Mouse (Mus musculus) heart, embryonic 12.5 days (tissue): ENCODE results near the gene Samt3. TPM values are rescaled to one million over a fixed set of nuclear protein-coding genes. Genes with fewer than 3 reads are reported as not detected.

Source experiments
- ATAC-seq: fragments of 200-750 bp; cut with Nextera tagmentation; 2 replicates; pipeline ENCODE4 v1.8.0; 2017; ENCODE audit warnings: moderate TSS enrichment, moderate library complexity; ENCODE audit not compliant: insufficient number of reproducible peaks, low FRiP score
- H3K27ac ChIP-seq: fragments of 300-500 bp; sonication (generic); 2 replicates; pipeline ENCODE4 v1.5.1; 2016; ENCODE audit warnings: mild to moderate bottlenecking, moderate library complexity; ENCODE audit not compliant: poor library complexity, severe bottlenecking
- H3K27me3 ChIP-seq: fragments of 300-500 bp; sonication (generic); replicated peaks from 2 replicates; pipeline ENCODE4 v1.6.1; 2016; ENCODE audit warnings: mild to moderate bottlenecking, moderate library complexity
- H3K36me3 ChIP-seq: fragments of 300-500 bp; sonication (generic); 2 replicates; pipeline ENCODE4 v1.6.1; 2016; ENCODE audit warnings: mild to moderate bottlenecking, moderate library complexity
- H3K4me1 ChIP-seq: fragments of 300-500 bp; sonication (generic); replicated peaks from 2 replicates; pipeline ENCODE4 v1.6.1; 2016; ENCODE audit warnings: mild to moderate bottlenecking
- H3K4me2 ChIP-seq: fragments of 300-500 bp; sonication (generic); 2 replicates; pipeline ENCODE4 v1.6.1; 2016; ENCODE audit warnings: mild to moderate bottlenecking, moderate library complexity
- H3K4me3 ChIP-seq: fragments of 300-500 bp; sonication (generic); 2 replicates; pipeline ENCODE4 v1.5.1; 2016; ENCODE audit warnings: mild to moderate bottlenecking
- H3K9ac ChIP-seq: fragments of 300-500 bp; sonication (generic); 2 replicates; pipeline ENCODE4 v1.6.1; 2016; ENCODE audit warnings: mild to moderate bottlenecking, moderate library complexity
- H3K9me3 ChIP-seq: fragments of 300-500 bp; sonication (generic); replicated peaks from 2 replicates; pipeline ENCODE4 v1.6.1; 2016; ENCODE audit warnings: mild to moderate bottlenecking, moderate library complexity
- WGBS: fragments of 180-500 bp; shearing (Covaris S2); methylation state at CpG from one replicate; pipeline ENCODE4 v1.1.7; 2016; 5-methylcytosine and 5-hydroxymethylcytosine counted together
- polyA plus RNA-seq: library from polyadenylated mRNA; unstranded; fragments of >200 nt; fragmentation: Nextera tagmentation; extraction: Ambion mirVana; gene quantifications from 2 replicates; pipeline ENCODE4 v1.2.1, GENCODE M21; 2016

Samt3 gene
- polyA plus RNA-seq = not detected in 2 replicates

- no peak within 1 kb of the TSS for H3K9ac ChIP-seq
- no peak within 1 kb of the TSS for H3K4me2 ChIP-seq
- no peaks in the 10 kb centered on the region for H3K36me3 ChIP-seq
- no peak for ATAC-seq
- H3K27ac ChIP-seq = no peak within 1 kb of the TSS
- no peaks in the 10 kb centered on the region for H3K9me3 ChIP-seq
- no peak within 1 kb of the TSS for H3K4me3 ChIP-seq
- no peaks in the 10 kb centered on the region for H3K27me3 ChIP-seq
- H3K4me1 ChIP-seq = no peaks in the 10 kb centered on the region
These were observed at the start of gene Samt3 for GRCm38 (mm10) chrX:86043899-86044298. Gene Samt3, plus strand, starts transcription at chrX:86044199.

DNA sequence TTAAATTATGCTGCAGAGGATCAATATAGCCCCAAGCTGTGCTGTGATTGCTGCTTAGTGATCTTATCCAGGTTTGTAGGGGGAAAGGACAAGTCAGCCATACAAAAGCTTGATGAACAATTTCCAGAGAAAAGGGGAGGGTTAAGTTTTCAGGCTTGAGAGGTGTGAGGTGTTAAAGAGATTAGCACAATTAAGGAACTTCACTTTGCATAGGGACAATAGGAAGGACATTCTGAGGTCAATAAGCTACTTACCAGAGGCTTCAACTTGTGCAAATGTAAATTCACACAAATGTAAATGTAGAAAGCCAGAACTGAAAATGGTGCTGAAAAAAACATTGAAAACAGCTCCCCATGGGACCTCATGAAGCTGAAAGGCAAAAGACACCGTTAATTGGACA is 27.4 kb upstream of the Samt3 start:
- no peaks in the 10 kb centered on the region for H3K9me3 ChIP-seq
- no peak overlapping the region for H3K27ac ChIP-seq
- WGBS = 38% methylated on average over 1 of the region's 1 CpGs
- H3K27me3 ChIP-seq = no peaks in the 10 kb centered on the region
- no peaks in the 10 kb centered on the region for H3K36me3 ChIP-seq
- H3K4me3 ChIP-seq = no peak overlapping the region
- no peaks in the 10 kb centered on the region for H3K4me1 ChIP-seq
- H3K9ac ChIP-seq = no peak overlapping the region
- H3K4me2 ChIP-seq = no peak overlapping the region
- ATAC-seq = no peak

DNA sequence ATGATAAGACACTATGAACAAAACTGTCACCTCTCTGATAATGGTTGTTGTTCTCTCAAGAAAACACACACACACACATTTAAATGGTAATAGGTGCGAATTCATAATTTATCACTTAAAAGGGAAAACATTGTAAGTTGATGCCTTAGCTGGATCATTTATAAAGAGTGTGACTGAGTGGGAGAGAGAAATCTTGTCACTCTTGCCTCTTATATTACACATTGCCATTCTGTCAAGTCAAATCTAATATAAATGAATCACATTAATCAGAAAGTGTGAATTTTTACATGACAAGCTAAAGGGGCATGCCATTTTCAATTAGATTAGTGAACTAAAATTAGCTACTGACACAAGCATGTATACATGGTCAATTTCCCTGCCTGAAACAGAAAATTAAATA is 44.7 kb downstream of the Samt3 start:
- H3K4me2 ChIP-seq = no peak overlapping the region

More for the DNA sequence above, 44.7 kb downstream of the Samt3 start:
- ATAC-seq = no peak
- Histone ChIP-seq H3K9me3 (no peaks in the 10 kb centered on the region), H3K27me3 (no peaks in the 10 kb centered on the region), H3K36me3 (no peaks in the 10 kb centered on the region), H3K4me3 (no peak overlapping the region), H3K4me1 (no peaks in the 10 kb centered on the region), H3K9ac (no peak overlapping the region), H3K27ac (no peak overlapping the region)
- 76% methylated on average over 1 of the region's 1 CpGs for WGBS

Other genes starting within 250 kb of the Samt3 start
- 0.08 and 0.15 TPM in 2 replicates for gene 5430427O19Rik, start 173.8 kb upstream of the Samt3 start, polyA plus RNA-seq
- not detected in 2 replicates for gene Nr0b1, start 147.6 kb downstream of the Samt3 start, polyA plus RNA-seq